Mouse (Mus musculus) neural tube, embryonic 13.5 days (tissue): ENCODE measurements around the gene Sri. TPM values are rescaled to one million over a fixed set of nuclear protein-coding genes. Genes with fewer than 3 reads are reported as not detected.

Experiments
- ATAC-seq: fragments of 200-750 bp; cut with Nextera tagmentation; 2 replicates; pipeline ENCODE4 v1.8.0; 2017; ENCODE audit warnings: low read depth, mild to moderate bottlenecking, moderate TSS enrichment, moderate library complexity
- H3K27ac ChIP-seq: fragments of 300-500 bp; sonication (generic); replicated peaks from 2 replicates; pipeline ENCODE4 v1.5.1; 2015; ENCODE audit warnings: moderate library complexity, mild to moderate bottlenecking, inconsistent platforms
- H3K27me3 ChIP-seq: fragments of 300-500 bp; sonication (generic); 2 replicates; pipeline ENCODE4 v1.6.1; 2015; ENCODE audit warnings: mild to moderate bottlenecking, inconsistent platforms
- H3K36me3 ChIP-seq: fragments of 300-500 bp; sonication (generic); 2 replicates; pipeline ENCODE4 v1.6.1; 2015; ENCODE audit warnings: mild to moderate bottlenecking, inconsistent platforms
- H3K4me1 ChIP-seq: fragments of 300-500 bp; sonication (generic); replicated peaks from 2 replicates; pipeline ENCODE4 v1.6.1; 2015; ENCODE audit warnings: inconsistent platforms
- H3K4me2 ChIP-seq: fragments of 300-500 bp; sonication (generic); 2 replicates; pipeline ENCODE4 v1.6.1; 2015; ENCODE audit warnings: inconsistent platforms, mild to moderate bottlenecking, moderate library complexity
- H3K4me3 ChIP-seq: fragments of 300-500 bp; sonication (generic); 2 replicates; pipeline ENCODE4 v1.5.1; 2015; ENCODE audit warnings: mild to moderate bottlenecking, inconsistent platforms
- H3K9ac ChIP-seq: fragments of 300-500 bp; sonication (generic); 2 replicates; pipeline ENCODE4 v1.6.1; 2015; ENCODE audit warnings: moderate library complexity, mild to moderate bottlenecking, inconsistent platforms
- H3K9me3 ChIP-seq: fragments of 300-500 bp; sonication (generic); 2 replicates; pipeline ENCODE4 v1.6.1; 2016; ENCODE audit warnings: inconsistent platforms
- WGBS: fragments of 180-500 bp; shearing (Covaris S2); methylation state at CpG from one replicate; pipeline ENCODE4 v1.1.7; 2015; 5-methylcytosine and 5-hydroxymethylcytosine counted together
- polyA plus RNA-seq: library from polyadenylated mRNA; unstranded; fragments of >200 nt; fragmentation: Nextera tagmentation; extraction: Ambion mirVana; gene quantifications from 2 replicates; pipeline ENCODE4 v1.2.1, GENCODE M21; 2015

Sri gene
- polyA plus RNA-seq, 1 experiment from 2014 or later, result 203 TPM

- no peak overlapping the region for H3K4me2 ChIP-seq
- no peaks in the 10 kb centered on the region for H3K27me3 ChIP-seq
- ATAC-seq, result no peak
- peaks cover 9% of the 10 kb centered on the region; the same call in 1 of the 2 replicates for H3K4me1 ChIP-seq
- H3K9ac ChIP-seq, result no peak overlapping the region
- peaks cover 78% of the 10 kb centered on the region for H3K36me3 ChIP-seq
- no peak overlapping the region for H3K27ac ChIP-seq
- 95% methylated on average over 2 of the region's 2 CpGs for WGBS
- H3K4me3 ChIP-seq, result no peak overlapping the region
- no peaks in the 10 kb centered on the region for H3K9me3 ChIP-seq
Observed at GRCm38 (mm10) chr5:8062469-8062868, 16.6 kb downstream of the Sri start.

GRCm38 (mm10) chr5:8063207-8063606 lies 17.3 kb downstream of the Sri start:
- WGBS, result 74% methylated on average over 6 of the region's 6 CpGs
- ATAC-seq, result no peak
- H3K36me3 ChIP-seq, result peaks cover 79% of the 10 kb centered on the region

GRCm38 (mm10) chr5:8073406-8073805 lies 27.5 kb downstream of the Sri start:
- Histone ChIP-seq H3K27me3 (no peaks in the 10 kb centered on the region), H3K36me3 (peaks cover 28% of the 10 kb centered on the region), H3K4me3 (no peak overlapping the region), H3K4me1 (no peaks in the 10 kb centered on the region), H3K27ac (no peak overlapping the region), H3K9ac (no peak overlapping the region), H3K9me3 (no peaks in the 10 kb centered on the region), H3K4me2 (no peak overlapping the region)
- no peak for ATAC-seq
- 93% methylated on average over 9 of the region's 9 CpGs for WGBS

More at GRCm38 (mm10) chr5:8063207-8063606, 17.3 kb downstream of the Sri start:
- H3K9me3 ChIP-seq, result no peaks in the 10 kb centered on the region
- no peak overlapping the region for H3K9ac ChIP-seq
- H3K4me2 ChIP-seq, result no peak overlapping the region
- H3K4me1 ChIP-seq, result peaks cover 3% of the 10 kb centered on the region; the same call in 1 of the 2 replicates
- no peak overlapping the region for H3K4me3 ChIP-seq
- H3K27ac ChIP-seq, result no peak overlapping the region
- H3K27me3 ChIP-seq, result no peaks in the 10 kb centered on the region

- no peak overlapping the region for H3K27ac ChIP-seq
- H3K4me3 ChIP-seq, result no peak overlapping the region
- no peak for ATAC-seq
- 89% methylated on average over 9 of the region's 9 CpGs for WGBS
- H3K9ac ChIP-seq, result no peak overlapping the region
- H3K4me2 ChIP-seq, result no peak overlapping the region
- no peaks in the 10 kb centered on the region for H3K27me3 ChIP-seq
- no peaks in the 10 kb centered on the region for H3K9me3 ChIP-seq
- no peaks in the 10 kb centered on the region for H3K4me1 ChIP-seq
- H3K36me3 ChIP-seq, result peaks cover 28% of the 10 kb centered on the region
Observed at GRCm38 (mm10) chr5:8073901-8074561, 28.2 kb downstream of the Sri start.

- H3K9me3 ChIP-seq, result no peaks in the 10 kb centered on the region
- no peak overlapping the region for H3K4me2 ChIP-seq
- H3K36me3 ChIP-seq, result peaks cover 19% of the 10 kb centered on the region
- no peak overlapping the region for H3K27ac ChIP-seq
- H3K4me1 ChIP-seq, result no peaks in the 10 kb centered on the region
- H3K4me3 ChIP-seq, result no peak overlapping the region
- H3K9ac ChIP-seq, result no peak overlapping the region
- H3K27me3 ChIP-seq, result no peaks in the 10 kb centered on the region
- WGBS, result 93% methylated on average over 8 of the region's 8 CpGs
- ATAC-seq, result no peak
Observed at GRCm38 (mm10) chr5:8077481-8077880, 31.6 kb downstream of the Sri start.

GRCm38 (mm10) chr5:8082800-8083509 lies 37.1 kb downstream of the Sri start:
- peaks cover 4% of the 10 kb centered on the region; the same call in 1 of the 2 replicates for H3K36me3 ChIP-seq
- WGBS, result 78% methylated on average over 20 of the region's 20 CpGs
- no peaks in the 10 kb centered on the region for H3K4me1 ChIP-seq
- no peaks in the 10 kb centered on the region for H3K27me3 ChIP-seq
- no peak overlapping the region for H3K4me2 ChIP-seq
- no peaks in the 10 kb centered on the region for H3K9me3 ChIP-seq
- no peak overlapping the region for H3K9ac ChIP-seq
- no peak for ATAC-seq
- no peak overlapping the region for H3K27ac ChIP-seq
- H3K4me3 ChIP-seq, result no peak overlapping the region

- Histone ChIP-seq H3K9me3 (no peaks in the 10 kb centered on the region), H3K9ac (no peak overlapping the region), H3K4me3 (no peak overlapping the region), H3K4me2 (no peak overlapping the region), H3K27me3 (no peaks in the 10 kb centered on the region), H3K4me1 (no peaks in the 10 kb centered on the region), H3K27ac (no peak overlapping the region), H3K36me3 (peaks cover 10% of the 10 kb centered on the region)
- 86% methylated on average over 3 of the region's 3 CpGs for WGBS
- ATAC-seq, result no peak
Observed at GRCm38 (mm10) chr5:8085661-8086060, 39.8 kb downstream of the Sri start.

GRCm38 (mm10) chr5:8088147-8088546 lies 42.3 kb downstream of the Sri start:
- Histone ChIP-seq H3K4me3 (no peak overlapping the region), H3K4me2 (no peak overlapping the region), H3K4me1 (no peaks in the 10 kb centered on the region), H3K27me3 (no peaks in the 10 kb centered on the region), H3K9me3 (no peaks in the 10 kb centered on the region), H3K36me3 (peaks cover 13% of the 10 kb centered on the region), H3K9ac (no peak overlapping the region), H3K27ac (no peak overlapping the region)
- 85% methylated on average over 3 of the region's 3 CpGs for WGBS
- ATAC-seq, result no peak

GRCm38 (mm10) chr5:8094921-8095320 lies 49.0 kb downstream of the Sri start:
- H3K4me2 ChIP-seq, result no peak overlapping the region
- no peak for ATAC-seq
- 76% methylated on average over 5 of the region's 5 CpGs for WGBS
- H3K27ac ChIP-seq, result no peak overlapping the region
- peaks cover 9% of the 10 kb centered on the region for H3K36me3 ChIP-seq
- H3K4me3 ChIP-seq, result no peak overlapping the region
- no peaks in the 10 kb centered on the region for H3K4me1 ChIP-seq
- no peak overlapping the region for H3K9ac ChIP-seq
- H3K9me3 ChIP-seq, result no peaks in the 10 kb centered on the region
- no peaks in the 10 kb centered on the region for H3K27me3 ChIP-seq

- ATAC-seq, result no peak
- H3K27ac ChIP-seq, result no peak overlapping the region
- H3K27me3 ChIP-seq, result no peaks in the 10 kb centered on the region
- no peaks in the 10 kb centered on the region for H3K4me1 ChIP-seq
- 91% methylated on average over 1 of the region's 1 CpGs for WGBS
- H3K4me2 ChIP-seq, result no peak overlapping the region
- H3K36me3 ChIP-seq, result peaks cover 8% of the 10 kb centered on the region; the same call in 1 of the 2 replicates
- H3K9me3 ChIP-seq, result no peaks in the 10 kb centered on the region
- H3K9ac ChIP-seq, result no peak overlapping the region
- H3K4me3 ChIP-seq, result no peak overlapping the region
Observed at GRCm38 (mm10) chr5:8095689-8096088, 49.8 kb downstream of the Sri start.

- H3K9me3 ChIP-seq, result no peaks in the 10 kb centered on the region
- 87% methylated on average over 3 of the region's 3 CpGs for WGBS
- ATAC-seq, result no peak
- no peak overlapping the region for H3K4me2 ChIP-seq
- no peaks in the 10 kb centered on the region for H3K4me1 ChIP-seq
- H3K36me3 ChIP-seq, result peaks cover 4% of the 10 kb centered on the region; the same call in 1 of the 2 replicates
- H3K4me3 ChIP-seq, result no peak overlapping the region
- H3K27ac ChIP-seq, result no peak overlapping the region
- no peak overlapping the region for H3K9ac ChIP-seq
- no peaks in the 10 kb centered on the region for H3K27me3 ChIP-seq
Observed at GRCm38 (mm10) chr5:8111691-8112090, 65.8 kb downstream of the Sri start.

GRCm38 (mm10) chr5:8112246-8112645 lies 66.4 kb downstream of the Sri start:
- H3K9ac ChIP-seq, result no peak overlapping the region
- no peak overlapping the region for H3K4me3 ChIP-seq
- no peak overlapping the region for H3K4me2 ChIP-seq
- no peak overlapping the region for H3K27ac ChIP-seq
- no peaks in the 10 kb centered on the region for H3K27me3 ChIP-seq
- 94% methylated on average over 5 of the region's 5 CpGs for WGBS
- H3K36me3 ChIP-seq, result peaks cover 4% of the 10 kb centered on the region; the same call in 1 of the 2 replicates
- no peaks in the 10 kb centered on the region for H3K4me1 ChIP-seq
- no peaks in the 10 kb centered on the region for H3K9me3 ChIP-seq
- no peak for ATAC-seq
